Mouse (Mus musculus) gastrocnemius, postnatal 25 days (tissue): ENCODE measurements around the gene Gm15155. TPM values are rescaled to one million over a fixed set of nuclear protein-coding genes. Genes with fewer than 3 reads are reported as not detected.
"Not testable (repeated sequence)": the region's sequence is repeated elsewhere in the genome, so short reads cannot be mapped to it uniquely, and the experiment has no call there.

Experiments
- DNase-seq: peaks from one replicate; pipeline ENCODE4 v3.0.0; 2022
- total RNA-seq, 2 experiments: library from RNA; stranded (reverse); gene quantifications; 1 replicate in 1 of 2; 2 replicates in 1 of 2; pipeline ENCODE4 v1.2.3; 2021

Gm15155 gene
- total RNA-seq, 2 experiments from 2014 or later, result not detected

DNA sequence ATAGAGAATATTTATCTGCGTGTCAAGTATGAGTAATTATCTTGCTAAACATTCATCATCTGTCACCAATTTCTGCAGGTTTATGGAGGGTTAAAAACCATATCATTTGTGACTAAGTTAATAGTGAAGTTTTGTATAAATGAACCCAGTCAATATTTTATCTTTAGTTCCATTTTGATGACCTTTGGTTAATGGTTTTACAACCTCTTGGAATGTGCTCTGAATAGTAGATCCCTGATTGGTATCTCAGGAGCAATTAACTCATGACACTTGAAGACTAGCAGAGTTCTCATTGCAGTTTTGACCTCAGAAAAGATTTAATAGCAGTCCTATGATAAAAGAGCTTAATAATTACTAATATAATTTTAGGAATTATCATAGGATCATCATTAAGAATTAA, 385.2 kb downstream of the Gm15155 start:
- no peak for DNase-seq

DNA sequence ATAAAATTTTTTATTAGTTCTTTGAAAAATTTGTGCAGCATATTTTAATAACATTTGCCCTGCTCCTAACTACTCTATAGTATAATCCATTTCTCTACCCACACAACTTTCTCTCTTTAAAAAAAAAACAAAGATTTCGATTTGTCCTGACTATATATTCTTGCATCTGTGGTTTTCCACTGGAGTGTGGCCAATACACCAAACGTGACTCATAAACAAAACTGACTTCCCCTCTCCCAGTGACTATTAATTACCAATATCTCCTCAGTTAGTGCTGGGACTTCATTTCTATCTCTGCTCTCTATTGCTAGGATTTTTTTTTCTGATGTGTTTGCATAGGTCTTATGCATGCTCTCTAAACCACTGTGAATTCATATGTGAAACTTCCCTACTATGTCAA, 531.2 kb downstream of the Gm15155 start:
- no peak for DNase-seq

- no peak for DNase-seq
Measured at GRCm38 (mm10) chrX:156171587-156171986, 547.0 kb downstream of the Gm15155 start.

DNA sequence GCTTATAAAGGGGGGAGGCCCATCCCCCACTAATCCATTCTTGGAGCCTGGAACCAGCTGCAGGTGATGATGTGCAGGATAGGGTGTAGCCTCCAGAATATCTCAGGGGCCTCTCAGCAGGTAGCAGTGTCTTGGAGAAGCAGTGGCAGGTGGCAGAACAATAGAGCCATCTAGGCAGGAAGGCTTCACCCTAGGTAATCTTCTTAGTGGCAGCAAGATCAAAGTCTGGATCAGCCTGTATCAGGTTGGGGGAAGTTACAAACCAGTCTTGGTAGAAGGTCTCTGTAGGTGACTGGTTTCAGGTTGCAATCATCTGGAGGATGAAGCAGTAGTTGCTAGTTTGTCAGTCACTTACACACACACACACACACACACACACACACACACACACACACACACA, 679.3 kb downstream of the Gm15155 start:
- DNase-seq, result not testable (repeated sequence)

Other genes starting within 250 kb of the Gm15155 start
- gene Ptchd1, start 927 bp upstream of the Gm15155 start, total RNA-seq, result under 1 TPM; 0.16 to 0.23 TPM